Mouse (Mus musculus) MEL (cell line): ENCODE results near the gene Enpp3.

Experiments used
- CTCF ChIP-seq, 3 experiments: IDR thresholded peaks in 2 of 3; conservative IDR thresholded peaks in 1 of 3; 2 replicates each; pipeline ENCODE4 v1.5.1; 2011 to 2012; ENCODE audit warnings: low read length in 3 of 3, low read depth in 2 of 3, mild to moderate bottlenecking in 2 of 3, improper control_type of control experiment in 1 of 3, inconsistent platforms in 1 of 3, mixed read lengths in 1 of 3, moderate library complexity in 1 of 3; ENCODE audit not compliant: control insufficient read depth in 1 of 3, insufficient read depth in 1 of 3, poor library complexity in 1 of 3, severe bottlenecking in 1 of 3
- EP300 ChIP-seq, 2 experiments: IDR thresholded peaks; 2 replicates each; pipeline ENCODE4 v1.6.1; 2011; ENCODE audit warnings: improper control_type of control experiment in 2 of 2, low read length in 2 of 2, low read depth in 1 of 2, mild to moderate bottlenecking in 1 of 2

GRCm38 (mm10) chr10:24727478-24727877 is 115.1 kb downstream of the Enpp3 start:
- TF ChIP-seq CTCF (IDR thresholded peaks at IDR 0.05 in 2 of 3, conservative IDR thresholded peaks at IDR 0.05 in 1 of 3; ENCODE audit: control insufficient read depth in 1 of 3, insufficient read depth in 1 of 3, low read depth in 2 of 3, low read length in 3 of 3, poor library complexity in 1 of 3, severe bottlenecking in 1 of 3) (no peak), EP300 (IDR thresholded peaks at IDR 0.05; ENCODE audit: low read depth in 1 of 2, low read length in 2 of 2) (no peak)
